Mouse (Mus musculus) macrophage (primary cell): ENCODE results near the gene Nfix. TPM values are rescaled to one million over a fixed set of nuclear protein-coding genes. Genes with fewer than 3 reads are reported as not detected.

Source experiments
- H3K27ac ChIP-seq: fragments of 350-480 bp; formaldehyde crosslinking; 2 replicates; pipeline ENCODE4 v1.9.0; 2021
- H3K36me3 ChIP-seq: fragments of 350-480 bp; formaldehyde crosslinking; 2 replicates; pipeline ENCODE4 v1.9.0; 2021; ENCODE audit errors: inconsistent target
- H3K4me3 ChIP-seq: fragments of 350-480 bp; formaldehyde crosslinking; 2 replicates; pipeline ENCODE4 v1.9.0; 2021; ENCODE audit errors: inconsistent target
- H3K79me2 ChIP-seq: fragments of 350-480 bp; formaldehyde crosslinking; 2 replicates; pipeline ENCODE4 v1.9.0; 2021; ENCODE audit errors: inconsistent target
- WGBS: methylation state at CpG from one replicate; pipeline ENCODE4 v1.1.7; 2026; ENCODE audit warnings: inconsistent platforms; ENCODE audit not compliant: missing documents; 5-methylcytosine and 5-hydroxymethylcytosine counted together
- polyA plus RNA-seq: library from polyadenylated mRNA; stranded (reverse); fragments of 250-400 nt; gene quantifications from 3 replicates; pipeline ENCODE4 v1.2.4, GENCODE M21; 2018; ENCODE audit warnings: inconsistent platforms

Gene Nfix
- polyA plus RNA-seq, 1 experiment from 2014 or later: 4.3 TPM

DNA sequence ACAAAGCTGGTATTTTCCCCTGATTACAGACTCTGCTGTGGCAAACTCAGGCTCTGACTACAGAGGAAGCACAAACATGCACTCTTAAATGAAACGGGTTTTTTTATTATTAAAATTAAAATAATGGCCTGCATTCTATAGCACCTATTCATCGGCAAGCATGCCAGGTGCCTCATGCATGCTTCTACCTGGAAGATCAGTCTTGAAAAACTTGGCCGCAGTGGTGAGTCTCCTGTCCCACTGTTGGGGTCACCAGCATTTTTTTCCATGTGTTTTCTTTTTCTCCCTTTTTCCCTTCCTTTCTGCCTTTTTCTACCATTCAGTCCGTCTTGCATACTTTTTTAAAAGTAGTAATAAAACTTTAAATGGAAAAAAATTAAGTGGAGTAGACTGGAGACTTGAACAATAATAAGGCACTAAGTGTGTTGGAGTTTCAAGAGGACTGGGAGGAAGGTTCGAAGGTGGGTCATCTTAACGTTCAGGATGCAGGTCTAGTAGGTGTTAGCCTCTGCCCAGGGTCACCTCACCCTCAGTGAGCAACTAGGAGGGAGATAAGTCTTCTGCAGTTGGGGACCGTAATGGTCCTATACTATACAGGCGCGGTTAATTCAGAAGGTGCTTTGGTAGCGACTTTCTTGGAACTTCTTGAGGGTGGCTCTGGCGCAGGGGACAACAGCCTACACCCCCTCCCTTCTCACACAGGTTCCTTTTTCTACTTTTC is 16.8 kb downstream of the Nfix start:
- 86% methylated on average over 11 of the region's 11 CpGs for WGBS
- Histone ChIP-seq H3K4me3 (no peak overlapping the region), H3K79me2 (no peaks in the 10 kb centered on the region), H3K27ac (no peak overlapping the region), H3K36me3 (no peaks in the 10 kb centered on the region)

DNA sequence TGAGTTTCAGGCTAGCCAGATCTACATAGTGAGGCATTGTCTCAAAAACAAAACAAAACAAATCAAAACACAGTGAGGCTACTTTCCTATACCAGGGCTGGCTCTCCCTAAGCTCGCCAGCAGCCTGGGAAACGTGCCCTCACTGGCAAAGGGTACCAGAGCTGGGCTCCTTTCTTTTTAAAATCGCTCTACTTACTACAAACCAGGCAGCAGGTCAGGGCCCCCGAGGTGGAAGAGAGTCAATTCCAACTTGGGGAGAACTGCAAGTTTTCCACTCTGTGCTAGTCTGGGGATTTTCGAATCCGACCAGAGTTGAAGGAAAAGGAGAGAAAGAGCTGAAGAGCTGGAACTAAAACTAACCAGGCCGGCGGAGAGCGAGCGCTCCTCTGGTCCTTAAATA is 17.5 kb downstream of the Nfix start:
- no peaks in the 10 kb centered on the region for H3K36me3 ChIP-seq
- no peak overlapping the region for H3K27ac ChIP-seq
- no peak overlapping the region for H3K4me3 ChIP-seq
- H3K79me2 ChIP-seq: no peaks in the 10 kb centered on the region
- 88% methylated on average over 7 of the region's 10 CpGs for WGBS

DNA sequence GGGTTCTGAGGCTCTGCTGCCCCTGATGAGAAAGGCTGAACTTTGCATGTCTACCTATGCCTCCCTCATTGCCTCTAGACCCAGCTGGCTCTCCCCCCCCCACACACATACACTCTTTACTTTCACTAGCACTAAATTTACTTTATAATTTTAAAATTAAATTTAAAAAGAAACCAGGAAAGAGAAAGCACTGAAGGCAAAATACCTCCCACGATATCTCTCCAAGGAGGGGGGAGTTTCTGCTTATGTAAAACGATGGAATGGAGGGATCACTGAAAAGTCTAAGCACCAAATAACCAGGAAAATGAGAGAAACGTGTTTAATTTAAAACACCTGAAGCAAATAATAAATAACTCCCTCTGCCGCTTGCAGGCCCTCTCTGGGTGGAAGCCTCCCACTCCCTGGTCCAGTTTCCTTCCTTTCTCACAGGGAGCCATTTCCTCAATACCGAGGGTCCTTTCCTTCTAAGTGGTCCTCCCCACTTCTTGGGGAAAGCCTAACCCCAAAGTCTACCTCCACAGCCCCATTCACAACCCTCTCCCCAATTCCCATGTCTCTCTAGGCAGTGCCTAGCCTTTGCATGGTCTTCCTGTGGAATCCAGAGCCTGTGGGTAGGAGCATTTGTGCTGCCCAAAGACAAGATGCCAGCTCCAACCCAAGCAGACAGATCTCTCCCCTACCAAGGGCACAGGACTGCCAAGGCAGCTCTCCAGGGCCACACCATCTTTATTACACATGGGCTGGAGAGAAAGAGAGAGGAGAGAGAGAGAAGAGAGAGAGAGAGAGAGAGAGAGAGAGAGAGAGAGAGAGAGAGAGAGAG is 18.2 kb downstream of the Nfix start:
- WGBS: 74% methylated on average over 5 of the region's 5 CpGs
- Histone ChIP-seq H3K36me3 (no peaks in the 10 kb centered on the region), H3K79me2 (no peaks in the 10 kb centered on the region), H3K27ac (no peak overlapping the region), H3K4me3 (no peak overlapping the region)

DNA sequence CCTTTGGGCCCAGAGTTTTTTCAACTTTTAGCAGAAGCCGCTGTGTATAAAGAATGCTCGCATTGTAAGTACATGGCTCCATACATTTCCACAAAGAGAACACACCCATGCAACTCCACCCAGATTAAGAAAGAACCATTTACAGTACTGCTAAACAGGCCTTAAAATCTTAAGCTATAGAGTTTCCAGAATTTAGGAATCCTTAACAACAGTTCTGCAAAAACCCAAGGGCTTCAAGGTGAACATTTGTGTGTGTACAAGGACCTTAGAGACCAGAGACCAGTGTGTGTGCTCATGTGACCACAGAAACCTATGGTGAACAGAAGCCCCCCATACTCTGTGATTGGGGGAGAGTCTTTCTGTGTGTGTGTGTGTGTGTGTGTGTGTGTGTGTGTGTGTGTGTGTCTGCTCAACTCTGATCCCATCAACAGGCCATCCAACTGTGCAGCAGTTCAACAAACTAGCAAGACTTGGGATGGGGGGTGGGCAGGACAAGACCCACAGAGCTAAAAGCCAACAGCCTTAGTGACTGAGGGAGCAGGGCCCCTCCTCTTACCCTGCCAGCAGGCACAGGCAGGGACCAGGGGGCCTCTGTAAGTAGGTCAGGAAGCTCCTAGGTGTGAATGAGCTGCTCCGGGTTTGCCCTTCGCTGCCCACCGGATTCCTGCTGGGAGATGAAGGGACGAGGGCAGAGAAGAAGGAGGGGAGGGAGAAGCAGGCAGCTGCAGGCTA is 19.0 kb downstream of the Nfix start:
- 98% methylated on average over 6 of the region's 6 CpGs for WGBS
- no peak overlapping the region for H3K27ac ChIP-seq
- no peaks in the 10 kb centered on the region for H3K79me2 ChIP-seq
- H3K36me3 ChIP-seq: no peaks in the 10 kb centered on the region
- no peak overlapping the region for H3K4me3 ChIP-seq

DNA sequence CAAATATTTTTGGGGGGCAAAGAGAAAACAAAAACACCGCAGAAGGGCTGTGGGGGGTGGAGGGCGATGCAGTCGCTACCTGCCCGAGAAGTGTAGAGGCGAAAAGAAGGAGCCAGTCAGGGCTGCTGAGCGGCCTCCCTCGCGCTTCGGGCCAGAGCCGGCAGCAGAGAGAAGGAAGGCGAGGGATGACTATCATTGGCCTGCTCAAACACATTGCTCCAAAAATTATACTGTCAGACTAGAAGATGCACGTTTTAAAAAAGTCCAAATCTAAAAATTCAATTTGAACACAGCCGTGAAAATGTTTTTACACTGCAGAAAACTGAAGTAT is 20.0 kb downstream of the Nfix start:
- H3K79me2 ChIP-seq: no peaks in the 10 kb centered on the region
- H3K36me3 ChIP-seq: no peaks in the 10 kb centered on the region
- no peak overlapping the region for H3K4me3 ChIP-seq
- 90% methylated on average over 12 of the region's 13 CpGs for WGBS
- H3K27ac ChIP-seq: no peak overlapping the region

DNA sequence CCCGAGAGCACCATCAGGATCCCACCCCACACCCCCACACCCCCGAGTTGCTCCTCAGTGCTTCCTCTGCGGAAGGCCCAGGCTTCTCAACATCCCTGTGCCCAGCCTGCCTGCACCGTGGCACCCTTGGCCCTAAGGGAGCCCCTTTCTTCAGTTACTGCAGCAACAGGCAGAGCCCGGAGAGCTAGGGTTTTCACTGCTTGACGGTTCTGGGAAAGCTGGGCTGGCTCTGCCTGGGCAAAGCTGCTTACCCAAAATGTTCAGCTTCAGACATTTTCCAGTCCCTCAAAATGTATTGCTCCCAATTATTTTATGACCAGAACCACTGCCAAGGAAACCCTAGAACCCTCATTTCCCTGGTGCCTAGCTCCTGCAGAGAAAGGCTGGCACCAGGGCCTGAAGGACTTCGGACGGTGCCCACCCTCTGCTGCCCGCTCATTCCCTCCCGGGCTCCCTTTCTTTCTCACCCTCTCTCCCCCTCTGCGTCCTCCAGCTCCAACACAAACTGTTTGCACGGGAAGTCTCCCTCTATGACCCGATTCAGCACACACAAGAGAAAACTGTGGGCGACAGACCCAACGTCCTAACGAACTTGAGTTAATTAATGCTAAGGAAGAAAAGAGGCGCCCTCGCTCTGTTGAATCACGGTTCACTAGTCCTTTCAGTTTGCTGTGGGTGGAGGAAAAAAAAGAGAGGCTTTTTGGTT is 20.5 kb downstream of the Nfix start:
- no peak overlapping the region for H3K27ac ChIP-seq
- no peaks in the 10 kb centered on the region for H3K36me3 ChIP-seq
- no peak overlapping the region for H3K4me3 ChIP-seq
- no peaks in the 10 kb centered on the region for H3K79me2 ChIP-seq
- WGBS: 92% methylated on average over 15 of the region's 19 CpGs

DNA sequence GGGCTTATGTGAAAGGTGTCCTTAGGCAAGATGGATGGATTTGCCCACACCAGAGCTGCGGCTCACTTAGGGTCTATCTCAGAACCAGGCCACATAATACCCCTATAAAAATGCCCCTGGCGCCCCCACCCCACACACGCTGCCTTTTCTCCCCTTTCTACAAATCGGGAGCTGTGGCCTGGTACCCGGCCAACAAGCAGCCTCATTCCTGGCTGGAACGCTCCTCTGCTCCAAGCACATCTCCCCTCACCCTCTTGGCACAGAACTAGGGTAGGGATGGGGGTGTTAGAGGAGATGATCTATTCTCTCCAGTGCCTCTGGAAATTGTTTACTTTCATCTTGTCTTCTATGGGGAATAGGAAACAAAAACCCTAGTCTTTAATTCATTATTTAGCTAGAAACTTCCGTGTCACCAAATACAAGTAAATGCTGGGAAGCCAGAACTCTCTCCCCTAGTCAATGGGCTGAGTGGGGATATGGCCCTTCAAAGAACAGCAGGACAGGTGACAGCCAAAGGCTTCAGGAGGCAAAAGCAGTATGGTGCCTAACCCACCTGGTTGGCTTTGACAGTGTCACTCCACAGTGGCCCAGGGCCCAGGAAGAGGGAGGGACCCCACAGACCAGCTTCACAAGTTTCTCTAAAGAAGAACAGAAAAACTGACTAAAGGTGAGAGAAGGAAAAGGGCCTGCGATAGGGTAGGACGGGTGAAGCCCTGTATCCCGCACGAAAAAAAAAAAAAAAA is 21.3 kb downstream of the Nfix start:
- Histone ChIP-seq H3K27ac (no peak overlapping the region), H3K79me2 (no peaks in the 10 kb centered on the region), H3K36me3 (no peaks in the 10 kb centered on the region), H3K4me3 (no peak overlapping the region)
- 92% methylated on average over 10 of the region's 11 CpGs for WGBS

DNA sequence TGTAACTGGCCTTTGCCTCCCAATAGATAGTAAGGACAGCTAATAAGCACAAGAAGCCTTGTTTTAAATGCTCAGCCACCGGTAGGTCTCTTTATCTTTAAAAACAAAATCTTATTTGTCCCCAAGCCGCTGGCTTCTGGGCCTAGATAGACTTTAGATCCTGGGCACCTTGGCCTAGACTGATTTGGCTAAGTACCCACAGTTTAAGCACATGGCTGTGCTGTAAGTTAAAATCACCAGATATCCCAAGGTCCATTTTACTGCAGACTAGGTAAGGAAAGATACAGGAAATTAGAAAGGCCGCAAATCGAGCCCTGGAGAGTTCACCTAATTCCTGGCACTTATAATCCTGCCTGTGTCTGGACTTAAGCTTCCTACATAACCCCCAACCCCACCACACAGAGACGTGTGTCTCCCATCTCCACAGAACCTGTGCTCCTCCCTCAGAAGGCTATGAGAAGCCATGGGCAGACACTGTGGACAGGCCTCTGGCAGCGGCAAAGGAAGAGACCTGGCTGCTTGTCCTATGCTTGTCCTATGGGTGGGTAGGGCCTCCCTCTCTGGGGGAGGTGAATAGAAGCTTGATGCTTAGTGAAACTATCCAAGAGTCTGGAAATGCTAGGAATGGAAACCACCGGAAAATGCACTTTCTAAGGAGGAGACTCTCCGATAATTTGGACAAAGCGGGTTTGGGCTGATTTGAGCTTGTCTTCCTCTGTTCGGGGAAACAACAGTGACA is 22.1 kb downstream of the Nfix start:
- Histone ChIP-seq H3K4me3 (no peak overlapping the region), H3K36me3 (no peaks in the 10 kb centered on the region), H3K27ac (no peak overlapping the region), H3K79me2 (no peaks in the 10 kb centered on the region)
- 97% methylated on average over 10 of the region's 10 CpGs for WGBS

DNA sequence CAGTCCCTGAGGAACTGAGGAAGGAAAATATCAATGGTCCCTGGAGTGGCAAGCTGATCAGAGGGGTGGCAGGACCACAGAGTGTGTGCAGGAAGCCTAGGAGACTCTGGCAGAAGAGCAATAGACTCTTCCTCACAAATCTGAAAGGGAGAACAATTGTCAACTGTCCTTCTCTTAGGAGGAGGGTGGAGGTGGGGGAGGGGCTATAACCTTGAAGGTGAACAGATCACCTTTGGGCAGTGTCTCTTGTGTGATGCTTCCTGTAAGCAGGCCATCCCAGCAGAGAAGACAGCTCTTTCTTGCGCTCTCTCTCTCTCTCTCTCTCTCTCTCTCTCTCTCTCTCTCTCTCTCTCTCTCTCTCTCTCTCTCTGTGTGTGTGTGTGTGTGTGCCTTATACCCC is 23.6 kb downstream of the Nfix start:
- Histone ChIP-seq H3K27ac (no peak overlapping the region), H3K36me3 (no peaks in the 10 kb centered on the region), H3K79me2 (no peaks in the 10 kb centered on the region), H3K4me3 (no peak overlapping the region)
- WGBS: no CpG with 5 or more reads among the region's 1 CpGs

DNA sequence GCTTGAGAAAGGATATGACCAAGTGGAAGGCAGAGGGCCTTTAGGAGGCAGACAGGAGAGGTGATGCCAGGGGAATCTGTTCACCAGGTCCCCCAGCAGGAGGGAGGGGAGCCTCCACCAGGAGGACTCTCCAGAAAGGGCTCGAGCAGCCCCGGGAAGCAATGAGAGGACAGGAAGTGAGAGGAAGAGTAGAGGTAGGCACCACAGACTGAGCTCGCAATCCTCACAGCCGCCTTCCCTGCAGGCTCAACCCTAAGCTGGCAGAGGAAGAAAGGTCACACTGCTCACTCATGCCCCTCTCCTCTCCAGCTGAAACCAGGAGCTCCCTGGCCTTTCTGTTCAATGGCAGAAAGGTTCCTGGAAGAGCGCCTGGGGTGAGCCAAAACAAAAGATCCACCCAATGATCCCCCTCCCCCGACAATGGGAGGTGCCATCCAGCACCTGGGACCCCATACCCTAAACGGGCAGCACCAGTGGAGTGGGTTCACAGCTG is 24.5 kb downstream of the Nfix start:
- H3K79me2 ChIP-seq: no peaks in the 10 kb centered on the region
- no peak overlapping the region for H3K4me3 ChIP-seq
- WGBS: 65% methylated on average over 7 of the region's 7 CpGs

DNA sequence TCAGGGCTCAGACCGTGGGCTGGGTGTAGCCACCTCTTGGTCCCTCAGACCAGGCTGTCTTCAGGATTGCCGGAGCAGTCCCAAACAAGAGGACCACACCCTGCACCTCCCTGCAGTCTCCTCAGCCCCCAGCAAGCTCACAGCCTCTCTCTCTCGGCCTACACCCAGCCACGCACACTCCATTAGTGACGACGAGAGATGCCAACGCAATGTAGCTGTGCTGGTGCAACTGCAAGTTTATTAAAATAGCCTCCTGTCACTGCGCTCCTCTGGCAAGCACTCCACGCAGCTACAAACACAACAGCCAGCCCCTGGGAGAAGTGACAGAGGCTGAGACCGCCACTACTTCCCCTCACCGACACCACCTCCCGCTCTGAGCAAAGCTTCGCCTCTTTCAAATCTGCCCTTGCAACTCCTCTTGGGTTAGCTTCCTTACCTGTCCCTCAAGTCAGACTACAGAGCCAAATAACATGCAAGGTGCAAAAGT is 25.0 kb downstream of the Nfix start:
- 25% methylated on average over 13 of the region's 13 CpGs for WGBS
- Histone ChIP-seq H3K36me3 (no peaks in the 10 kb centered on the region), H3K79me2 (no peaks in the 10 kb centered on the region), H3K4me3 (no peak overlapping the region), H3K27ac (no peak overlapping the region)

More for the DNA sequence above, 24.5 kb downstream of the Nfix start:
- Histone ChIP-seq H3K27ac (no peak overlapping the region), H3K36me3 (no peaks in the 10 kb centered on the region)

DNA sequence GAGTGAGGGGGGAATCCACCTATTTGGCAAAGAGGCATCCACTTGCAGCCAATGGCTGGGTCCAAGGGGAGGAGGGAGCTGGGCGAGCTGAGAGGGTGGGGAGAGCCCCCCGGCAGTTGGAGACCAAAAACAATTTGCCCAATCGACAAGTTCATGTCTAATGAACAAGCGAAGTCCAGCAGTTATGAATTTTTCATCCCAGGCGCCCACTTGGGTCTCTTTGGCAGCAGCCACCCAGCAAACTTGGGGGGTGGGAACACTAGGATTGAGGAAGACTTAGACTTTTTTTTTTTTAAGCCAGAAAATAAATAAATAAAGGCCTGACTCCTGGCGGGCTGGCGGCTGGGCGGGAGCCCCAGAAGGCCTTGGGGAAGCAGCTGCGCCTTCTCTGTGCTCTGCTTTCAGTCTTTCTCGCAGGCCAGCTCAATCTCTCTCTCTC is 25.7 kb downstream of the Nfix start:
- H3K36me3 ChIP-seq: no peaks in the 10 kb centered on the region
- no peak overlapping the region for H3K4me3 ChIP-seq
- H3K79me2 ChIP-seq: no peaks in the 10 kb centered on the region
- 41% methylated on average over 9 of the region's 10 CpGs for WGBS
- H3K27ac ChIP-seq: no peak overlapping the region

DNA sequence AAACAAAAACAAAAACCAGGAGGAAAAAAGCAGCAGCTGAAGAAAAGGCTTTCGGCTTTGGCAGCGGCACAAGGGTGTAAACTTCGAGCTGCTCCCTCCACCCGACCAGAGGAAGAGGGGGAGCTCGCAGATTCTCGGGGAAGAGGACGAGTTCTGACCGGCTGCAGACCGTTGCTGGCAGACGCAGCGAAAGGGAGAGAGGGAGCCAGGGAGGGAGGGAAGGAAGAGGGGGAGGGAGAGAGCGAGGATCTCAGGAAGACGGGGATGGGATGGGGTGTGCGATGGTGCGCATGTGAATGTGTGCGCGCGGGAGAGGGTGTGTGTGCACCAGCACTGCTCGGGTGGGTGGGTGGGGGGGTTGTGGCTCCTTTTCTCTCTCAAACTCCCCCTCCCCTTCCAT is 26.3 kb downstream of the Nfix start:
- no peak overlapping the region for H3K4me3 ChIP-seq
- no peaks in the 10 kb centered on the region for H3K36me3 ChIP-seq
- no peaks in the 10 kb centered on the region for H3K79me2 ChIP-seq
- WGBS: 10% methylated on average over 14 of the region's 19 CpGs
- H3K27ac ChIP-seq: no peak overlapping the region
